Mouse (Mus musculus) intestine, postnatal 0 days (tissue): Measurements from ENCODE around the gene Abcb8. TPM values are rescaled to one million over a fixed set of nuclear protein-coding genes. Genes with fewer than 3 reads are reported as not detected.

Experiments
- ATAC-seq: fragments of 200-750 bp; cut with Nextera tagmentation; 2 replicates; pipeline ENCODE4 v1.8.0; 2017; ENCODE audit warnings: mild to moderate bottlenecking, moderate TSS enrichment, moderate library complexity
- H3K27ac ChIP-seq: fragments of 300-500 bp; sonication (generic); 2 replicates; pipeline ENCODE4 v1.5.1; 2014; ENCODE audit warnings: mild to moderate bottlenecking, low read depth, low read length, moderate library complexity
- H3K27me3 ChIP-seq: fragments of 300-500 bp; sonication (generic); replicated peaks from 2 replicates; pipeline ENCODE4 v1.6.1; 2014; ENCODE audit warnings: low read length, mixed read lengths; ENCODE audit not compliant: control insufficient read depth, insufficient read depth
- H3K36me3 ChIP-seq: fragments of 300-500 bp; sonication (generic); 2 replicates; pipeline ENCODE4 v1.6.1; 2014; ENCODE audit warnings: mild to moderate bottlenecking, moderate library complexity; ENCODE audit not compliant: control insufficient read depth, insufficient read depth
- H3K4me1 ChIP-seq: fragments of 300-500 bp; sonication (generic); replicated peaks from 2 replicates; pipeline ENCODE4 v1.6.1; 2014; ENCODE audit warnings: antibody characterized with exemption, low read length, mixed read lengths; ENCODE audit not compliant: control insufficient read depth, insufficient read depth
- H3K4me2 ChIP-seq: fragments of 300-500 bp; sonication (generic); replicated peaks from 2 replicates; pipeline ENCODE4 v1.6.1; 2014; ENCODE audit warnings: low read depth, mild to moderate bottlenecking, moderate library complexity
- H3K4me3 ChIP-seq: fragments of 300-500 bp; sonication (generic); 2 replicates; pipeline ENCODE4 v1.5.1; 2014; ENCODE audit warnings: low read depth, low read length
- H3K9ac ChIP-seq: fragments of 300-500 bp; sonication (generic); 2 replicates; pipeline ENCODE4 v1.6.1; 2014; ENCODE audit warnings: mild to moderate bottlenecking, low read depth, low read length
- H3K9me3 ChIP-seq: fragments of 300-500 bp; sonication (generic); 2 replicates; pipeline ENCODE4 v1.6.1; 2016; ENCODE audit warnings: mixed run types; ENCODE audit not compliant: control insufficient read depth
- CTCF ChIP-seq: sonication (generic); IDR thresholded peaks from 2 replicates; pipeline ENCODE4 v1.5.1; 2016; ENCODE audit warnings: low read depth, mild to moderate bottlenecking, control low read depth, antibody characterized with exemption, moderate library complexity
- WGBS: fragments of 180-500 bp; shearing (Covaris S2); extraction: QIAGEN DNeasy Blood & Tissue Kit; methylation state at CpG from one replicate; pipeline ENCODE4 v1.1.7; 2014; 5-methylcytosine and 5-hydroxymethylcytosine counted together
- polyA plus RNA-seq: library from polyadenylated mRNA; unstranded; fragments of >200 nt; fragmentation: Nextera tagmentation; extraction: Ambion mirVana; gene quantifications from 2 replicates; pipeline ENCODE4 v1.2.1, GENCODE M21; 2015

Gene Abcb8
- polyA plus RNA-seq, 1 experiment from 2014 or later, result 40.4 TPM

DNA sequence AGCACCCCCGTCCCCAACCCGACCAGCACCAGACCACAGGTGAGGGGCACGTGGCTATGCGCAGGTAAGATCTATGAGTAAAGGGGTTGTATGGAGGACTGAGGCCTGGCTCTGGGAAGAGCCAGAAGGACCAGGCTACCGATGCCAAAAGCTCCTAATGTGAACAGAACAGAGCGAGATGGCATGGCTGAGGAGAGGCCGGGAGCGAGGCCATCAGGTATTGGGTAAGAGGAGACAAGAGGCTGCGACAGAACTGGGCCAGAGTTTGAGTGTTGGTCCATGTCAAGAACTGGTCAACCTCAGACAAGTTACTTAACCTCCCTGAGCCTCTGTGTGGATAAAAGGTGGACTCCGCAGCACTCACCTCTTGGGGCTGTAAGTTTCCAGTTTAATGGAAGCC, 28.5 kb upstream of the Abcb8 start:
- Histone ChIP-seq H3K9me3 (no peaks in the 10 kb centered on the region), H3K4me1 (no peaks in the 10 kb centered on the region), H3K27ac (no peak overlapping the region), H3K27me3 (no peaks in the 10 kb centered on the region), H3K9ac (no peak overlapping the region), H3K4me2 (peak overlapping the region; percentile 21; the same call in 1 of the 2 replicates), H3K36me3 (no peaks in the 10 kb centered on the region), H3K4me3 (no peak overlapping the region)
- TF ChIP-seq CTCF, result no peak
- WGBS, result 82% methylated on average over 10 of the region's 10 CpGs
- ATAC-seq, result no peak

DNA sequence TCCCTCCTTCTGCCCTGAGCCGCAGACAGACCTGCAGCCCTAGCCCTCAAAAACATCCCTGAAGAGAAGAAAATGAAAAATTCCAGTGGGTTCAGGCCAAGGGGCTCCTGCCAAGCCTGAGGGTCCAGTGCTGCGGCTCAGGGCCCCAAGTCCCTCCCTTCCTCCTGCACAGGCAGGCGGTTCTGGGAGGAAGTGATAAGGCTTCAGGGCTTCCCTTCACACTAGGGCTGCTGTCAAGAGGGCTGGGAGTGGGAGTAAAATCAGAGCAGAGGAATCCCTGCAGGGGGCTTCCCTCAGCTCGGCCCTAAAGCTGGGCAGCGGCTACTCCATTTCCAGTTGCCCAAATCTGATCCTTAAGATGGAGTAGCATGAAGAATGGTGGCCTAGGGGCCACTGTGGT, 27.9 kb upstream of the Abcb8 start:
- H3K9ac ChIP-seq, result no peak overlapping the region
- no peak overlapping the region for H3K4me3 ChIP-seq
- H3K36me3 ChIP-seq, result no peaks in the 10 kb centered on the region
- H3K4me2 ChIP-seq, result peak overlapping the region; percentile 21; the same call in 1 of the 2 replicates
- no peaks in the 10 kb centered on the region for H3K9me3 ChIP-seq
- H3K27ac ChIP-seq, result no peak overlapping the region
- ATAC-seq, result no peak
- H3K27me3 ChIP-seq, result no peaks in the 10 kb centered on the region
- TF ChIP-seq CTCF, result no peak
- WGBS, result 43% methylated on average over 5 of the region's 5 CpGs
- no peaks in the 10 kb centered on the region for H3K4me1 ChIP-seq

DNA sequence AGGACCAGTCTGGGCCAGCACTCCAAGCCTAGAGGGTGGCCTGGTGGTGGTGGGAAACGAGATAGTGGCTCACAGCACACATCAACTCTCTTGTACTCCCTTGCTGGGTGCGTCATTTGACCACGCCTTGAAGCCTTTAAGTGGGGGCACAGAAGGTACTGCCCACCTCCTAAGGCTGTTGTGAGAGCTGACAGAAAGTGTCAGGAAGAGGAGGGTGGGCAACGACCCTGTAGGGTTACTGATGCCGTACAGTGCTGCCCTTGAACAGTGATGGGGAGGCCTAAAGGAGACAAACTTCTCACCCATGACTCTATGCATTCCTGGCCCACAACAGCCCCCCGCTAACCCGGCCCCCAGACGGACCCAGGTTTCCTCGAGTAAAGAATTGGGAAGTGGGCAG, 27.0 kb upstream of the Abcb8 start:
- H3K27me3 ChIP-seq, result no peaks in the 10 kb centered on the region
- no peaks in the 10 kb centered on the region for H3K9me3 ChIP-seq
- H3K4me2 ChIP-seq, result no peak overlapping the region
- WGBS, result 80% methylated on average over 9 of the region's 9 CpGs
- no peaks in the 10 kb centered on the region for H3K4me1 ChIP-seq
- no peaks in the 10 kb centered on the region for H3K36me3 ChIP-seq
- ATAC-seq, result no peak
- no peak overlapping the region for H3K9ac ChIP-seq
- H3K4me3 ChIP-seq, result no peak overlapping the region
- TF ChIP-seq CTCF, result no peak
- no peak overlapping the region for H3K27ac ChIP-seq

DNA sequence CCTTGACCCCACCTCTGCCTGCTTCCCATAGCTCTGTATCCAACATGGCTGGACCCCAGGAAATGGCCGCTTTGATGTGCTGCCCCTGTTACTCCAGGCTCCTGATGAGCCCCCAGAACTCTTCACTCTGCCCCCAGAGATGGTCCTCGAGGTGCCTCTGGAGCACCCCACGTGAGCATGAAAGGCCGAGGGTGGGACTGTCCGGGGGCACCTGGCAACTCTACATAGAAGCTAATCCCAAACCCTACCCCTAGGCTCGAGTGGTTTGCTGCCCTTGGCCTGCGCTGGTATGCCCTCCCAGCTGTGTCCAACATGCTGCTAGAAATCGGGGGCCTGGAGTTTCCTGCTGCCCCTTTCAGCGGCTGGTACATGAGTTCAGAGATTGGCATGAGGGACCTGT, 23.7 kb upstream of the Abcb8 start:
- WGBS, result 87% methylated on average over 9 of the region's 9 CpGs

DNA sequence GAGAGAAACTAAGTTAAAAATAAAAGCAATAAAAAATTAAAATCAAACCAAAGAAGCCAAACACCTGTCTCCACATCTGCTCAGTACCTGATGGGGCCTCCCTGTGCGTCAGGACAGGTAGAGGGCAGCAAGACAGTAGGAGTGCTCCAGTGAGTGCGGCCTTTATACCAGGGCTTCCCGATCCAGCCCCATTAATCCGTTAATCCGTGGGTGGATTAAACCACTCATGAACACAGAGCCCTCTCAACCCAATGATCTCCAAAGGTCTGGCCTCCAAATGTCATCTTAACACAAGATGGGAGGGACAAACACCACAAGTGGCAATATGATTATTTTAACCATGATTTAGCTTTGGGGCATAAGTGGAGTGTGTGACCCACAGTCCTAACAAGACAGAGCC, 19.7 kb upstream of the Abcb8 start:
- Histone ChIP-seq H3K4me1 (no peaks in the 10 kb centered on the region), H3K27me3 (no peaks in the 10 kb centered on the region), H3K27ac (no peak overlapping the region), H3K9ac (no peak overlapping the region), H3K4me2 (no peak overlapping the region), H3K9me3 (no peaks in the 10 kb centered on the region), H3K36me3 (no peaks in the 10 kb centered on the region), H3K4me3 (no peak overlapping the region)
- ATAC-seq, result no peak
- WGBS, result 78% methylated on average over 5 of the region's 5 CpGs
- TF ChIP-seq CTCF, result no peak

More for the DNA sequence above, 23.7 kb upstream of the Abcb8 start:
- no peaks in the 10 kb centered on the region for H3K36me3 ChIP-seq
- H3K9me3 ChIP-seq, result no peaks in the 10 kb centered on the region
- H3K4me1 ChIP-seq, result no peaks in the 10 kb centered on the region
- TF ChIP-seq CTCF, result no peak
- ATAC-seq, result no peak
- no peak overlapping the region for H3K4me3 ChIP-seq
- H3K9ac ChIP-seq, result no peak overlapping the region
- H3K4me2 ChIP-seq, result no peak overlapping the region
- no peaks in the 10 kb centered on the region for H3K27me3 ChIP-seq
- H3K27ac ChIP-seq, result no peak overlapping the region

DNA sequence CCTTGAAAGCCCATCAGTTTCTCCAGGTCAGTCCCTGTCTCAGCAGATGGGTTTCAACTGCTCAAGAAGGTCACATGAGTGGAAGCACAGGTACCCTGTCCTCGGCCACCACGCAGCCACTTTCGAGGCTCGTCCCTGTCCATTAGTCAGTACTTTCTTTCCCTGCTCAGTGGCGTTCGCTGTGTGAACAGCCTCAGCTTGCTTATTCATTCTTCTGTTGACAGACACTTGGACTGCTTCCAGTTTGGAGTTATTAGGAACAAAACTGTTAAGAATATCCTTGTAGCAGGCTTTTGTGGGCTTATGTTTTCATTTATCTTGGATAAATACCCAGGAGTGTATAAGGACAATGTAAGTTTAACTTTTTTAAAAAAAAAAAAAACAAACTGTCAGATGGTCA, 19.2 kb upstream of the Abcb8 start:
- Histone ChIP-seq H3K4me1 (no peaks in the 10 kb centered on the region), H3K27ac (no peak overlapping the region), H3K4me3 (no peak overlapping the region), H3K27me3 (no peaks in the 10 kb centered on the region), H3K9me3 (no peaks in the 10 kb centered on the region), H3K36me3 (no peaks in the 10 kb centered on the region), H3K4me2 (no peak overlapping the region), H3K9ac (no peak overlapping the region)
- 47% methylated on average over 6 of the region's 6 CpGs for WGBS
- no peak for ATAC-seq
- no peak for TF ChIP-seq CTCF
